Mouse (Mus musculus): ENCODE data around the gene Gm20825. TPM values are rescaled to one million over a fixed set of nuclear protein-coding genes. Genes with fewer than 3 reads are reported as not detected.

The Gm20825 gene
- not detected in 2 replicates for polyA plus RNA-seq (2021; fragmentation: Nextera tagmentation)
- long read RNA-seq, experiment 1 = 0 reads
- long read RNA-seq, experiment 2 = 0 reads

DNA sequence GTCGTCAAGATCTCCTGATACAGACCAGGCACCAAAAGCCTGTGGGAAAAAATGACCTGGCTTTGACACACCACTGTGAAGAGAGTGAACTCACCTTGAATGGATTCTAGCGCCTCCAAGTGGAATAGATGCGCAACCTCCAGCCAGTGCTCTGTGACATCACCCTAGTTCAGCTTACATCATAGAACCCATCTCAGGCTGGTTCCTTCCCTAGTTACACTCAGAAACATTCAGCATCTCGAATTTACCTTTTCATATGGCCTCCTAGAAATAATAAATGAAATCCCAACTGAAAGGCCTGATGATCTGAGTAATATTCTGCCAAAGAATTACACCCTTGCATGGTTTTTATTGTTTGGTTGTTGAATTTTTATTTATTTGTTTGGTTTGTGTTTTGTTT lies at the start of gene Gm20825:
Gm20825 (minus strand) TSS at position 101 of the 400 bp plus-strand sequence.

Other genes starting within 250 kb of the Gm20825 start
- not detected in 2 replicates for gene Gm29049, start 74.3 kb downstream of the Gm20825 start, polyA plus RNA-seq (2021; fragmentation: Nextera tagmentation)
- gene Gm20824, start 186.4 kb upstream of the Gm20825 start, polyA plus RNA-seq (2021; fragmentation: Nextera tagmentation) = not detected in 2 replicates